Comparison of ENCODE assay signal across 20 mouse cellular contexts in genomic region chrX:139335419-139336074, GRCm38 (mm10). TPM values are rescaled to one million over a fixed set of nuclear protein-coding genes. Genes with fewer than 3 reads are reported as not detected.
"Had no signal": no experiment of that assay in that cellular context is flagged by ENCODE, and none has a peak within 500 bp of the region (broad histone marks: within the 10 kb centered on the region; RNA-seq: fewer than 3 reads in every experiment).

No protein-coding gene starts in this region.

- H3K36me3 ChIP-seq: limb, embryonic 10.5 days; liver, embryonic 15.5 days; midbrain, embryonic 12.5 days; neural tube, embryonic 15.5 days; stomach, embryonic 15.5 days had no signal

- H3K4me3 ChIP-seq: layer of hippocampus, adult 2 months; limb, embryonic 10.5 days; liver, embryonic 15.5 days; midbrain, embryonic 12.5 days; neural tube, embryonic 15.5 days; stomach, embryonic 15.5 days had no signal

- H3K9me3 ChIP-seq: limb, embryonic 10.5 days; liver, embryonic 15.5 days; midbrain, embryonic 12.5 days; neural tube, embryonic 15.5 days; stomach, embryonic 15.5 days had no signal

- H3K27me3 ChIP-seq: liver, embryonic 15.5 days; stomach, embryonic 15.5 days had no signal

- DNase-seq: kidney, adult 11 months; kidney, postnatal 10 days; lung, embryonic 14.5 days; lung, postnatal 4 days; retina, postnatal 1 day; right cerebral cortex, postnatal 4 days; thymus, postnatal 4 days had no signal

- H3K27ac ChIP-seq: layer of hippocampus, adult 2 months; limb, embryonic 10.5 days; liver, embryonic 15.5 days; midbrain, embryonic 12.5 days; neural tube, embryonic 15.5 days; stomach, embryonic 15.5 days had no signal

- ATAC-seq: midbrain, embryonic 16.5 days had no signal

- H3K9ac ChIP-seq: liver, embryonic 15.5 days; lung, embryonic 14.5 days; midbrain, embryonic 12.5 days; neural tube, embryonic 15.5 days; stomach, embryonic 15.5 days had no signal

- H3K4me1 ChIP-seq: liver, embryonic 15.5 days; midbrain, embryonic 12.5 days; neural tube, embryonic 15.5 days; stomach, embryonic 15.5 days had no signal

RNA-seq across cellular contexts. Expression of gene Trap1a, which starts 2.1 kb away (rescaled TPM):
- total RNA-seq: layer of hippocampus, adult 2 months; layer of hippocampus, postnatal 10 days; left cerebral cortex, adult 18-20 months; left cerebral cortex, postnatal 10 days; megakaryocyte-erythroid progenitor cell, adult 5-6 weeks had no signal
- polyA plus RNA-seq: kidney, embryonic 14.5 days; limb, embryonic 10.5 days; liver, embryonic 15.5 days; lung, embryonic 14.5 days; midbrain, embryonic 12.5 days; midbrain, embryonic 16.5 days; neural tube, embryonic 15.5 days; spleen, adult 2 months had no signal
